Mouse (Mus musculus) naive thymus-derived CD4-positive, alpha-beta T cell, adult 2 months (primary cell): ENCODE data around the gene Rpl32.
A peak's percentile ranks its signal among the peaks of the same experiment; 100 is the strongest.

Experiments used
- DNase-seq: peaks from one replicate; pipeline ENCODE4 v3.0.0-alpha.2; 2011; ENCODE audit warnings: low read depth

Gene Rpl32

DNA sequence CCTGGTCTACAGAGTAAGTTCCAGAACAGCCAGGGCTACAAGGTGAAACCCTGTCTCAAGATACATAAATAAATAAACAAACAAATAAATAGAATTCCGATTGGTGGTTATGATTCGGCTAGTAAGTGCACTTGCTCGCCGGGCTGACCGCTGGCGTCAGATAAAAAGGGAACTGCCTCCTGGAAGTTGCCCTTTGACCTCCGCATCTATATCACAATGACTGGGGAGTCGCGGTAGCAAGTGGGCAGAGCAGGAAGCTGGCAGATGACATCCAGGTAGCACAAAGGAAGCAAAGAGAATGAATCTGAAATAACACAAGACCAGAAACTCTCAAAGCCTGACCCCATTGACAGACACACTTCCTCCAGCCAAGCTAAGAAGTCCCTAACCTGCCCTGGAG lies 41.2 kb downstream of the Rpl32 start:
- no peak for DNase-seq

DNA sequence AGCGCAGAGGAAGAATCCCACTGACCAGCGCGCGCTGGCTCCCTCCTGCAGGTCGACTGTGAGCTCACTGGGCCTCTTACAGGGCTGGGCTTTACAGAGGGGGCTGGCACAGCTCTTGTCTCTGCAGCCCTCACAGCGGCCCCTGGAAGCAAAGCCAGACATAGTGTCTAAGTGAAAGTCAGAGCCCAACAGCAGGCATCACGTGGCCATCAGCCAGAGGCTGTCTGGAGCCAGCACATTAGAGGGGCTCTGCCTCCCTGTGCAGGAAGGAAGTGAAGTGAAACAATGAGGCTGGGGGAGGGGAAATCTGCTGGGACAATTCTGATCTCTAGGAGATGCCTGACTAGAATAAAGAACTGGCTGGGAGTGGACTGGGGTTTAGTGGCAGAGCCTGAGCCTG lies 44.4 kb downstream of the Rpl32 start:
- peak; percentile 54 for DNase-seq

DNA sequence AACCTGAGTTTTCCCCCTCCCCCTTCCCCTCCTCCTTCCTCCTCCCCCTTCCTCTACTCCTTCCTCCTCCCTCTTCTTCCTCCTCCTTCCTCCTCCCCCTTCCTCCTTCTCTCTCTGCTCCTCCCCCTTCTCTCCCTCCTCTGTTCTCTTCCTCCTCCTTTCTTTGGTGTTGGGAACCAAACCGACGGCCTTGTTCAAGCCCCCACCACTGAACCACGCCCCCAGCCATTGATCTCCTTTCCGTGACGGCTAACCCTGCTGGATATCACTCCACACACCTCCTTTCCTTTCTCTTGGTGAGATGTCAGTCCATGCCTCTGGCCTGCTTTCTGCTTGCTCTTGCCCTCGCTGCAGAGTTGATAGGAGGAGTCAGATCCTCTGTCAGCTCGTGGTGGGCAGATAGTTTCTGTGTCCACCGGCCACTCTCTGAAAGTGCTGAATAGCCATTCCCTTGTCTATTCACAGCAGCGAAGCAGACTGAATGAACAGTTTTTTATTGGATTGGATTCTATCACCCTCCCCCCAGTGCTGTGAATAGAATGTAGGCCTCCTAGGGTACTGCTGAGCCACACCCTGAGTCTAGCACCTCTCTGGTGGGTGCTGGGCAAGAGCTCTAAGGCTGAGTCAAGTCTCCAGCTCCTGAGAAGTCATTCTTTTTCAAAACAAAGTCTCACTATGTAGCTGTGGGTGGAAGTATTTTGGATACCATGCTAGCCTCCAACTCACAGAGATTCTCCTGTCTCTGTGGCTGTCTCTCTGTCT lies 46.4 kb downstream of the Rpl32 start, which contains the start of gene Tmem40:
Gene Tmem40, minus strand, starts transcription at position 416 of the 762 bp plus-strand sequence.
- peak; percentile 78 for DNase-seq

DNA sequence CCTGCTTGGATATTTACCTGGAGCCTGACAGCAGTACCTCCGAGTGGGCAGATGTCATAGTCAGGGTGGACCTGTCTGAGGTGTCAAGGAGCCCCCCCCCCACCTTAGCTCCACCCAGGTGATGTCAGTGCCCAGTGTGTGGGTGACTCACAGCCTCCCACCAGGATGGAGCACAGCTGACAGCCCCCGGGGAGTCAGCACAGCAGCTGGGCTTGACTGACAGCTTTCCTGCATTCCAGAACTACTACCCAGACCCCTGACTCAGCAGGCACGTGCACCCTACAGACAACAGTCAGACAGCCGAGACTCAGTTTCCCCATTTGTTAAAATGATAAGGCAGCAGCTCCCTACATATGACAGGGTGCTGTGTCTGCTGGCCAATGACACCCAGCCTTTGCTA lies 47.6 kb downstream of the Rpl32 start:
- DNase-seq, result no peak

DNA sequence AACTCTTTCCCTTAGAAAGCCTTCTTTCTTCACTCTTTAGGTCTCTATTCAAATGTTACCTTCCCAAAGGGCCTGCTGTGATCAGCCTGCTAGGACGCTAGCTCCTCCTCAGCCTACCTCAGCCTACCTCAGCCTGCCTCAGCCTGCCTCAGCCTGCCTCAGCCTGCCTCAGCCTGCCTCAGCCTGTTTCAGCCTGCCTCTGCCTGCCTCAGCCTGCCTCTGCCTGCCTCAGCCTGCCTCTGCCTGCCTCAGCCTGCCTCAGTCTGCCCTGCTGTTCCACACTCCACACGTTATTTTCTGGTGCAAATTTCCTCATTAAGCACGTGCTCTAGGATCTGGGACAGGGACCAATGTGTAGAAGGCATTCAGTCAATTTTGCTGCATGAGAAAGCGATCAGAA lies 48.4 kb downstream of the Rpl32 start:
- no peak for DNase-seq

DNA sequence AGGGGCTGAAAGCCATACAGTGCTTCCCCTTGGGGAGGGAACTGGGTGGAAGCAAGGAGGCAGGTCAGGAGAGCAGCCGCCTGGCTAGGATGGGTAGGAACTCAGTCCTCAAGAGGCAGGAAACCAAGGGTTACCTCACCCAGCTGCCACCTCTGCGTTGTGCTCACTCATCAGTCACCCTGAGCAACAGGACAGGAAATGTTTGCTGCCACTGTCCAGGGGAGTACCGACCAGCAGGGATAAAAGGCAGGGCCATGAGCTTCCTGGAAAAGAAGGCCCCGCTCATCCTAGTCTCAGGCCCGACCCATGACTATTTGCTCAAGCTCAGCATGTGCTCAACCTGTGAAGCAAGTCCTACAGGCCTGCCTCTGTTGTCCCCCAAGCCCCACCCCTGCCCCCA lies 49.1 kb downstream of the Rpl32 start:
- DNase-seq, result no peak

DNA sequence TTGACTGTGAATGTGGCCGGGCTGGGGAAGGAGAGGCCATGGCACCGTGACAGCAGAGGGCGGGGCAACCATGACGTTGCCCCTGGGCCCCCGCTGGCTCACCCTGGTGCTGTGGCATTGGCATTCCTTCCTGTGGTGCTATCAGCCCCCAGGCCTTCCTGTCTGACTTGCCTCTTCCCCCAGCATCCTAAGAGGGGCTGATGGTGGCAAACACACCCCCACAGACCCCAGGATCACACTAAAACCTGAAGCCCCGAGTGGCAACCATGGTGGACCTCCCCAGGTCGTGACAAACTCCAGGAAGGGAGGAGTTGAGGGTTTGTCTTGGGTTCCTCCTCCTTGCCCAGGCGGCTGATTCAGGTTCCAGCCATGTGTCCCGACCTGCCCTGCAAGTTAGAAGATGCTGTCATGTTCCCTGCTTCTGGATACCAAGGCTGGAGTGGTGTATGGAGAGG lies 49.5 kb downstream of the Rpl32 start:
- no peak for DNase-seq

DNA sequence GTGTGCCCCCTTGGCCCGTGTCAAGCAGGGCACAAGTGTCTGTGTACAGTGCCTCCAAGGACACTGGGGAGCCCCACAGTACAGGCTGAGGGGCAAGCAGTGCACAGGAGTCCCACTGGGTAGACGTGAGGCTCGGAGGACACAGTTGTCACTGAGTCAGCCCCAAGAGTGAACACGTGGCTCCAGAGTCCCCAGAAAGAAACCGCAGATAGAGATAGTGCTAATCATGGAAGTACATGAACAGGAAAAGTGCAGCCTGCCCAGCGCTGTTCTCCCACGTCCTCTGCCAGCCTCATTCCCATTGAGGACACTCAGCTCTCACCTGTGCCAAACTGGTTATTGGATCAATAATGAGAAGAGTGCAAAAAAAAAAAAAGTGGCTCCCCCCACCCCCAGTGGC lies 53.0 kb downstream of the Rpl32 start:
- no peak for DNase-seq
